9 mouse cellular contexts compared by ENCODE assay signal in the genomic region with DNA sequence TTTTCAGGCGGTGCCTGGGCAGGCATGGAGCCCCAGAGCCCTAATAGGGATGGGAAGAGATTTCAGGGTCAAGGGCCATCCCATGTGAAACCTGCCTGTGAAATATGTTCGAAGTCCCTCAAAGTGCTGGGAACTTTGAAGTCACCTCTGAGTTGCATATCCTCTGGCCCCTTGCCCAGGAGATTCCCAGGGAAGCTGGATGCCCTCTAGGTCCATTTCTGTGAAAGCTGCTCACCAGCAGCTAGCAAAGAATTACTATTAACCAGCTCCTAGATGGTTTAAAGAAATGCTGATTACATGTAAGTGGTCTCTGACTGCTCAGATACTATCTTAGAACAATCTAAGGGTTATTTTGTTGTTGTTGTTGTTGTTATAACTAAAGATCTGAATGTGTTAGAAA. TPM values are rescaled to one million over a fixed set of nuclear protein-coding genes. Genes with fewer than 3 reads are reported as not detected.
A peak's percentile ranks its signal among the peaks of the same experiment; 100 is the strongest.
DNase-seq lines count a peak whose midpoint lies in the region; TF ChIP-seq lines count a peak whose summit lies in the region.
"Not testable (repeated sequence)": the region's sequence is repeated elsewhere in the genome, so short reads cannot be mapped to it uniquely, and the experiment has no call there.
"Had no signal": no experiment of that assay in that cellular context is flagged by ENCODE, and none has a peak within 500 bp of the region (broad histone marks: within the 10 kb centered on the region; RNA-seq: fewer than 3 reads in every experiment).

No protein-coding gene starts in this region.

- WGBS in kidney, adult 2 months = 54% methylated on average over 2 of the region's 2 CpGs
- WGBS in liver, adult 2 months = 97% methylated on average over 1 of the region's 2 CpGs

- TF ChIP-seq CTCF in kidney, adult 2 months (conservative IDR thresholded peaks at IDR 0.05; ENCODE audit: insufficient read depth, insufficient read length, low read depth, low read length); liver, adult 2 months (IDR thresholded peaks at IDR 0.05; ENCODE audit: low read depth, low read length): not testable (repeated sequence)

- not testable (repeated sequence) for H3K27ac ChIP-seq in kidney, adult 2 months (ENCODE audit: insufficient read depth, low read depth, low read length); liver, adult 2 months (replicated peaks; ENCODE audit: insufficient read depth, low read depth, low read length)

- not testable (repeated sequence) for H3K27me3 ChIP-seq in kidney, adult 2 months (replicated peaks; ENCODE audit: control insufficient read depth, insufficient read depth, low read length); liver, adult 2 months (ENCODE audit: control insufficient read depth, insufficient read depth, low read length)

- H3K4me1 ChIP-seq in kidney, adult 2 months (ENCODE audit: control insufficient read depth, insufficient read depth, low read length); liver, adult 2 months (ENCODE audit: control insufficient read depth, insufficient read depth, low read length): not testable (repeated sequence)

- H3K4me3 ChIP-seq in kidney, adult 2 months (ENCODE audit: insufficient read depth, low read depth, low read length); liver, adult 2 months (ENCODE audit: insufficient read depth, low read depth, low read length): not testable (repeated sequence)

- not testable (repeated sequence) for TF ChIP-seq POLR2A in kidney, adult 2 months (IDR thresholded peaks at IDR 0.05; ENCODE audit: low read depth, low read length); liver, adult 2 months (IDR thresholded peaks at IDR 0.05; ENCODE audit: extremely low read depth, insufficient read depth, low read length)

- H3K9ac ChIP-seq in liver, adult 2 months (ENCODE audit: low read depth, low read length) = not testable (repeated sequence)

- not testable (repeated sequence) for H3K36me3 ChIP-seq in kidney, adult 2 months (ENCODE audit: control insufficient read depth, insufficient read depth, low read length); liver, adult 2 months (ENCODE audit: control insufficient read depth, insufficient read depth, low read length)

- H3K79me2 ChIP-seq in liver, adult 2 months (ENCODE audit: control insufficient read depth, insufficient read depth, low read length) = not testable (repeated sequence)

- peak; percentile 17 for DNase-seq in kidney, adult 11 months
- DNase-seq in kidney, adult 2 months = peak; percentile 55
- DNase-seq in kidney, postnatal 10 days = peak; percentile 37
- DNase-seq in kidney, postnatal 25 days = peak; percentile 35 to 57
- peak; percentile 6 for DNase-seq in liver, adult 2 months (ENCODE audit: extremely low read depth, low read depth, low spot score)
- peak; percentile 13 for DNase-seq in testis, postnatal 10 days (ENCODE audit: low spot score)

RNA-seq across cellular contexts. Expression of gene Tnfrsf23, which starts 1.1 kb away (rescaled TPM):
- polyA plus RNA-seq in kidney, adult 2 months (2012; rRNA removed) = 3.0 and 3.5 TPM in 2 replicates
- 0.34 TPM in 1 of 2 replicates, not detected in the other for total RNA-seq in liver, adult 2 months (2014; rRNA removed)
- 0.49 and 0.54 TPM in 2 replicates for polyA plus RNA-seq in liver, adult 2 months (2012; rRNA removed)
- total RNA-seq: common myeloid progenitor, adult 5-6 weeks; MEL had no signal

RNA-seq across cellular contexts. Expression of gene Tnfrsf22, which starts 35.1 kb away (rescaled TPM):
- polyA plus RNA-seq in kidney, adult 2 months (2012; rRNA removed) = 5.4 and 5.6 TPM in 2 replicates
- total RNA-seq in liver, adult 2 months (2014; rRNA removed) = 0.37 and 0.40 TPM in 2 replicates
- polyA plus RNA-seq in liver, adult 2 months (2012; rRNA removed) = 0.68 and 0.93 TPM in 2 replicates
- polyA plus RNA-seq: erythroblast, embryonic 14.5 days had no signal

RNA-seq across cellular contexts. Expression of gene Tnfrsf26, which starts 56.0 kb away (rescaled TPM):
- 0.91 and 1.4 TPM in 2 replicates for polyA plus RNA-seq in kidney, adult 2 months (2012; rRNA removed)
- 0.37 and 0.87 TPM in 2 replicates for total RNA-seq in liver, adult 2 months (2014; rRNA removed)
- 0.12 and 0.26 TPM in 2 replicates for polyA plus RNA-seq in liver, adult 2 months (2012; rRNA removed)
- polyA plus RNA-seq: erythroblast, embryonic 14.5 days had no signal
